Mouse (Mus musculus) mouse embryonic stem cell (cell line): Measurements from ENCODE around the gene Crx.
"Not testable (repeated sequence)": the region's sequence is repeated elsewhere in the genome, so short reads cannot be mapped to it uniquely, and the experiment has no call there.

Experiments used
- in situ Hi-C, 2 experiments: fragments of 300-500 bp; cut with MboI; formaldehyde crosslinking; loops; 1 replicate in 1 of 2; 3 replicates in 1 of 2; pipeline ENCODE4 v1.14.3; 2019 to 2020; ENCODE audit warnings: low sequenced_read_pairs in 2 of 2, low pct_unique_long_range_greater_than_20kb in 1 of 2, mixed read lengths in 1 of 2; ENCODE audit not compliant: unreplicated experiment in 1 of 2

Crx gene

GRCm38 (mm10) chr7:15879756-15880155 lies at the start of gene Crx:
Gene Crx (minus strand): TSS chr7:15879968.
- in situ Hi-C loops = no loop called here

- in situ Hi-C loops = no loop called here
These were observed 42.5 kb upstream of the Crx start, which contains the start of gene Selenow for GRCm38 (mm10) chr7:15922220-15922773. Gene Selenow (minus strand): TSS chr7:15922402.

GRCm38 (mm10) chr7:15921796-15922195 lies 42.0 kb upstream of the Crx start:
- in situ Hi-C loops = no loop called here

GRCm38 (mm10) chr7:15920645-15921190 lies 41.0 kb upstream of the Crx start:
- in situ Hi-C loops = no loop called here

- in situ Hi-C loops = no loop called here
These were observed 40.2 kb upstream of the Crx start for GRCm38 (mm10) chr7:15919947-15920346.

- in situ Hi-C loops = no loop called here
These were observed 38.6 kb upstream of the Crx start for GRCm38 (mm10) chr7:15918371-15918770.

GRCm38 (mm10) chr7:15916996-15917395 lies 37.2 kb upstream of the Crx start:
- in situ Hi-C loops = no loop called here

- in situ Hi-C loops = no loop called here
These were observed 36.5 kb upstream of the Crx start for GRCm38 (mm10) chr7:15916134-15916723.

- in situ Hi-C loops = not testable (repeated sequence)
These were observed 35.9 kb upstream of the Crx start for GRCm38 (mm10) chr7:15915695-15916094.

- in situ Hi-C loops = no loop called here
These were observed 35.0 kb upstream of the Crx start for GRCm38 (mm10) chr7:15914751-15915150.

GRCm38 (mm10) chr7:15914252-15914651 lies 34.5 kb upstream of the Crx start:
- in situ Hi-C loops = no loop called here

GRCm38 (mm10) chr7:15912183-15912582 lies 32.4 kb upstream of the Crx start:
- in situ Hi-C loops = no loop called here

- in situ Hi-C loops = no loop called here
These were observed 30.8 kb upstream of the Crx start for GRCm38 (mm10) chr7:15910521-15910920.

GRCm38 (mm10) chr7:15907971-15908590 lies 28.3 kb upstream of the Crx start:
- in situ Hi-C loops = no loop called here

GRCm38 (mm10) chr7:15906602-15907001 lies 26.8 kb upstream of the Crx start:
- in situ Hi-C loops = no loop called here

- in situ Hi-C loops = no loop called here
These were observed 26.1 kb upstream of the Crx start for GRCm38 (mm10) chr7:15905861-15906260.

- in situ Hi-C loops = no loop called here
These were observed 21.7 kb upstream of the Crx start for GRCm38 (mm10) chr7:15901366-15902048.

GRCm38 (mm10) chr7:15894251-15894650 lies 14.5 kb upstream of the Crx start:
- in situ Hi-C loops = no loop called here

GRCm38 (mm10) chr7:15884127-15884526 lies 4.4 kb upstream of the Crx start:
- in situ Hi-C loops = no loop called here
